Mouse (Mus musculus) liver, adult 2 months (tissue): ENCODE measurements around the gene Auts2.

Experiments
- CTCF ChIP-seq: fragments of 200-500 bp; IDR thresholded peaks from 2 replicates; pipeline ENCODE4 v1.5.1; 2011; ENCODE audit warnings: low read depth, low read length, control low read depth
- POLR2A ChIP-seq: fragments of 200-500 bp; IDR thresholded peaks from 2 replicates; pipeline ENCODE4 v1.6.1; 2011; ENCODE audit warnings: low read length, control low read depth; ENCODE audit not compliant: insufficient read depth; ENCODE audit errors: extremely low read depth

DNA sequence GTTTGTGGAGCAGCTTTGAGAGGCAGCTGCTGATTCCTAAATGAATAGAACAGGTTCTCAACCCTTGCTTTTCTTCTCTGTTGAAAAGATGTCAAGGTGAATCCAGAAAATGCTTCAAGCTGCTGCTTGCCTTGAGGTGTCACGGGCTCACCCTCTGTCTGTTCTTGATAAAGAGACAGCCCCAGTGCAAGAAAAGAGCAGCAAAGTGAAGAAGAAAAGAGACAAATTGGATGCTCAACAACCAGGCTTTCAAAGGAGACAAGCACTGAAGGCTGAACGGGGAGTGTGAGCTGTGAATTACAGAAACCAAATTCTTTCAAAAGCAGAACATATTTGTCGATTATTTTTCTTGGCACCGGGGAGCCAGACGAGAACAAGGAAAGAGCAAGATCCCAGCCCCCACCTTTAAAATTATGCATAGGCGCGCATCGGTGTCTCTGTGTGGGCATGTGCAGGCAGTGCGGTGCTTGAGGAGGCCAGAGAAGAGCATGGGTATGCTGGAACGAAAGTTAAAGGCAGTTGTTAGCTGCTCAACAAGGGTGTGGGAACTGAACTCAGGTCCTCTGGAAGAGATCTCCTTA lies 730.6 kb downstream of the Auts2 start:
- TF ChIP-seq CTCF (no peak), POLR2A (no peak)
